Mouse (Mus musculus) c-Kit-negative CD71-positive TER-119-positive erythroid progenitor cells, embryonic 14.5 days (primary cell): ENCODE data around the gene Rab23.
"Not testable (repeated sequence)": the region's sequence is repeated elsewhere in the genome, so short reads cannot be mapped to it uniquely, and the experiment has no call there.

Experiments used
- DNase-seq: peaks from one replicate; pipeline ENCODE4 v3.0.0-alpha.2; 2013; ENCODE audit warnings: low read depth, low spot score

The Rab23 gene

GRCm38 (mm10) chr1:33733044-33733443 is 13.4 kb downstream of the Rab23 start:
- DNase-seq, result no peak

GRCm38 (mm10) chr1:33734001-33734685 is 14.5 kb downstream of the Rab23 start:
- no peak for DNase-seq

- no peak for DNase-seq
Observed at GRCm38 (mm10) chr1:33738281-33738680, 18.6 kb downstream of the Rab23 start.

- no peak for DNase-seq
Observed at GRCm38 (mm10) chr1:33738681-33739278, 19.1 kb downstream of the Rab23 start.

GRCm38 (mm10) chr1:33739302-33739701 is 19.6 kb downstream of the Rab23 start:
- DNase-seq, result peak; percentile 67

- DNase-seq, result no peak
Observed at GRCm38 (mm10) chr1:33742903-33743302, 23.2 kb downstream of the Rab23 start.

- not testable (repeated sequence) for DNase-seq
Observed at GRCm38 (mm10) chr1:33744815-33745214, 25.1 kb downstream of the Rab23 start.

- no peak for DNase-seq
Observed at GRCm38 (mm10) chr1:33745901-33746300, 26.2 kb downstream of the Rab23 start.

- no peak for DNase-seq
Observed at GRCm38 (mm10) chr1:33749109-33749508, 29.4 kb downstream of the Rab23 start.

- DNase-seq, result not testable (repeated sequence)
Observed at GRCm38 (mm10) chr1:33749709-33750108, 30.0 kb downstream of the Rab23 start.

GRCm38 (mm10) chr1:33751283-33751682 is 31.6 kb downstream of the Rab23 start:
- no peak for DNase-seq

- DNase-seq, result no peak
Observed at GRCm38 (mm10) chr1:33754089-33754488, 34.4 kb downstream of the Rab23 start.

- peak; percentile 57 for DNase-seq
Observed at GRCm38 (mm10) chr1:33754965-33755735, 35.5 kb downstream of the Rab23 start.

GRCm38 (mm10) chr1:33755799-33756198 is 36.1 kb downstream of the Rab23 start:
- peak; percentile 35 for DNase-seq

GRCm38 (mm10) chr1:33756258-33757032 is 36.8 kb downstream of the Rab23 start:
- DNase-seq, result peak; percentile 44

- DNase-seq, result peak; percentile 34
Observed at GRCm38 (mm10) chr1:33757033-33757413, 37.3 kb downstream of the Rab23 start.

GRCm38 (mm10) chr1:33757491-33758041 is 37.9 kb downstream of the Rab23 start, which contains the start of gene Bag2:
Gene Bag2, minus strand, starts transcription at chr1:33757795.
- no peak for DNase-seq

- no peak for DNase-seq
Observed at GRCm38 (mm10) chr1:33758488-33758887, 38.8 kb downstream of the Rab23 start.

- no peak for DNase-seq
Observed at GRCm38 (mm10) chr1:33763826-33764225, 44.1 kb downstream of the Rab23 start.

- DNase-seq, result no peak
Observed at GRCm38 (mm10) chr1:33765468-33766080, 45.9 kb downstream of the Rab23 start.
